Mouse (Mus musculus): ENCODE measurements around the gene Trim33. TPM values are rescaled to one million over a fixed set of nuclear protein-coding genes. Genes with fewer than 3 reads are reported as not detected.

The Trim33 gene
- 13.6 and 14.8 TPM in 2 replicates for polyA plus RNA-seq (2016; fragmentation: Nextera tagmentation; extraction: Ambion mirVana)

- Histone ChIP-seq H3K27me3 (replicated peaks) (no peaks in the 10 kb centered on the region), H3K9me3 (replicated peaks) (no peaks in the 10 kb centered on the region), H3K4me3 (peak within 1 kb of the TSS; percentile 100), H3K4me2 (peak within 1 kb of the TSS; percentile 90), H3K9ac (peak within 1 kb of the TSS; percentile 99), H3K27ac (peak within 1 kb of the TSS; percentile 93), H3K4me1 (peaks cover 39% of the 10 kb centered on the region), H3K36me3 (peaks cover 16% of the 10 kb centered on the region)
- ATAC-seq, result peak; percentile 87
- WGBS (ENCODE audit: insufficient replicate concordance), result under 1% methylated on average over 136 of the region's 136 CpGs
Measured at GRCm38 (mm10) chr3:103279182-103280149, at the start of gene Trim33. Gene Trim33, plus strand, starts transcription at chr3:103279293.

GRCm38 (mm10) chr3:103232398-103232797 lies 46.7 kb upstream of the Trim33 start:
- no peak for ATAC-seq
- no peak overlapping the region for H3K9ac ChIP-seq

GRCm38 (mm10) chr3:103241524-103241923 lies 37.6 kb upstream of the Trim33 start:
- 78% methylated on average over 2 of the region's 2 CpGs for WGBS (ENCODE audit: insufficient replicate concordance)
- no peak overlapping the region for H3K9ac ChIP-seq
- no peaks in the 10 kb centered on the region for H3K36me3 ChIP-seq
- no peak overlapping the region for H3K4me2 ChIP-seq
- no peaks in the 10 kb centered on the region for H3K27me3 ChIP-seq (replicated peaks)
- no peak for ATAC-seq
- H3K9me3 ChIP-seq (replicated peaks), result 0 out of 2 replicates have a peak, but pooled peaks cover 4% of the 10 kb centered on the region
- no peak overlapping the region for H3K4me3 ChIP-seq
- no peaks in the 10 kb centered on the region for H3K4me1 ChIP-seq
- H3K27ac ChIP-seq, result no peak overlapping the region

More at GRCm38 (mm10) chr3:103232398-103232797, 46.7 kb upstream of the Trim33 start:
- H3K27me3 ChIP-seq (replicated peaks), result no peaks in the 10 kb centered on the region
- H3K4me2 ChIP-seq, result no peak overlapping the region
- H3K36me3 ChIP-seq, result no peaks in the 10 kb centered on the region
- peaks cover 15% of the 10 kb centered on the region for H3K9me3 ChIP-seq (replicated peaks)
- no peaks in the 10 kb centered on the region for H3K4me1 ChIP-seq
- 58% methylated on average over 4 of the region's 4 CpGs for WGBS (ENCODE audit: insufficient replicate concordance)
- H3K27ac ChIP-seq, result no peak overlapping the region
- no peak overlapping the region for H3K4me3 ChIP-seq

GRCm38 (mm10) chr3:103242156-103242555 lies 36.9 kb upstream of the Trim33 start:
- Histone ChIP-seq H3K4me3 (no peak overlapping the region), H3K36me3 (no peaks in the 10 kb centered on the region), H3K9ac (no peak overlapping the region), H3K27ac (no peak overlapping the region), H3K27me3 (replicated peaks) (no peaks in the 10 kb centered on the region), H3K4me1 (no peaks in the 10 kb centered on the region), H3K4me2 (no peak overlapping the region), H3K9me3 (replicated peaks) (0 out of 2 replicates have a peak, but pooled peaks cover 4% of the 10 kb centered on the region)
- WGBS (ENCODE audit: insufficient replicate concordance), result 74% methylated on average over 3 of the region's 3 CpGs
- ATAC-seq, result no peak

GRCm38 (mm10) chr3:103243491-103243890 lies 35.6 kb upstream of the Trim33 start:
- no peaks in the 10 kb centered on the region for H3K4me1 ChIP-seq
- 81% methylated on average over 2 of the region's 2 CpGs for WGBS (ENCODE audit: insufficient replicate concordance)
- no peak overlapping the region for H3K4me2 ChIP-seq
- H3K27me3 ChIP-seq (replicated peaks), result no peaks in the 10 kb centered on the region
- no peaks in the 10 kb centered on the region for H3K36me3 ChIP-seq
- no peak overlapping the region for H3K9ac ChIP-seq
- H3K9me3 ChIP-seq (replicated peaks), result 0 out of 2 replicates have a peak, but pooled peaks cover 4% of the 10 kb centered on the region
- H3K4me3 ChIP-seq, result no peak overlapping the region
- ATAC-seq, result no peak
- no peak overlapping the region for H3K27ac ChIP-seq

- H3K27ac ChIP-seq, result no peak overlapping the region
- no peaks in the 10 kb centered on the region for H3K4me1 ChIP-seq
- no peak overlapping the region for H3K9ac ChIP-seq
- H3K4me2 ChIP-seq, result no peak overlapping the region
- H3K9me3 ChIP-seq (replicated peaks), result no peaks in the 10 kb centered on the region
- no peaks in the 10 kb centered on the region for H3K27me3 ChIP-seq (replicated peaks)
- no peak for ATAC-seq
- no peak overlapping the region for H3K4me3 ChIP-seq
- WGBS (ENCODE audit: insufficient replicate concordance), result 71% methylated on average over 17 of the region's 17 CpGs
- no peaks in the 10 kb centered on the region for H3K36me3 ChIP-seq
Measured at GRCm38 (mm10) chr3:103246627-103247260, 32.3 kb upstream of the Trim33 start.

GRCm38 (mm10) chr3:103256089-103256819 lies 22.8 kb upstream of the Trim33 start:
- H3K36me3 ChIP-seq, result no peaks in the 10 kb centered on the region
- peak overlapping the region; percentile 34 for H3K4me2 ChIP-seq
- no peak overlapping the region for H3K4me3 ChIP-seq
- 6% methylated on average over 10 of the region's 10 CpGs for WGBS (ENCODE audit: insufficient replicate concordance)
- H3K9ac ChIP-seq, result 0 out of 2 replicates have a peak overlapping the region, but pooled peaks have one; percentile 10
- peaks cover 14% of the 10 kb centered on the region for H3K4me1 ChIP-seq
- ATAC-seq, result peak; percentile 88
- H3K27ac ChIP-seq, result peak overlapping the region; percentile 45
- no peaks in the 10 kb centered on the region for H3K9me3 ChIP-seq (replicated peaks)
- H3K27me3 ChIP-seq (replicated peaks), result no peaks in the 10 kb centered on the region

- ATAC-seq, result no peak
- Histone ChIP-seq H3K27me3 (replicated peaks) (no peaks in the 10 kb centered on the region), H3K9ac (no peak overlapping the region), H3K27ac (no peak overlapping the region), H3K9me3 (replicated peaks) (no peaks in the 10 kb centered on the region), H3K4me3 (no peak overlapping the region), H3K4me1 (no peaks in the 10 kb centered on the region), H3K4me2 (no peak overlapping the region), H3K36me3 (no peaks in the 10 kb centered on the region)
- 74% methylated on average over 12 of the region's 12 CpGs for WGBS (ENCODE audit: insufficient replicate concordance)
Measured at GRCm38 (mm10) chr3:103262802-103263417, 16.2 kb upstream of the Trim33 start.

- Histone ChIP-seq H3K36me3 (peaks cover 16% of the 10 kb centered on the region), H3K27ac (peak overlapping the region; percentile 93), H3K9ac (peak overlapping the region; percentile 99), H3K27me3 (replicated peaks) (no peaks in the 10 kb centered on the region), H3K4me2 (peak overlapping the region; percentile 90), H3K4me1 (peaks cover 33% of the 10 kb centered on the region), H3K4me3 (peak overlapping the region; percentile 100), H3K9me3 (replicated peaks) (no peaks in the 10 kb centered on the region)
- 17% methylated on average over 11 of the region's 11 CpGs for WGBS (ENCODE audit: insufficient replicate concordance)
- no peak for ATAC-seq
Measured at GRCm38 (mm10) chr3:103278561-103279181, 422 bp upstream of the Trim33 start.

- H3K27me3 ChIP-seq (replicated peaks), result no peaks in the 10 kb centered on the region
- WGBS (ENCODE audit: insufficient replicate concordance), result under 1% methylated on average over 33 of the region's 36 CpGs
- peaks cover 46% of the 10 kb centered on the region for H3K4me1 ChIP-seq
- H3K4me2 ChIP-seq, result peak overlapping the region; percentile 90
- H3K27ac ChIP-seq, result peak overlapping the region; percentile 93
- H3K9ac ChIP-seq, result peak overlapping the region; percentile 99
- H3K4me3 ChIP-seq, result peak overlapping the region; percentile 100
- H3K9me3 ChIP-seq (replicated peaks), result no peaks in the 10 kb centered on the region
- ATAC-seq, result peak; percentile 63
- peaks cover 16% of the 10 kb centered on the region for H3K36me3 ChIP-seq
Measured at GRCm38 (mm10) chr3:103280241-103280761, 1.2 kb downstream of the Trim33 start.

- Histone ChIP-seq H3K27me3 (replicated peaks) (no peaks in the 10 kb centered on the region), H3K4me2 (peak overlapping the region; percentile 90), H3K9me3 (replicated peaks) (no peaks in the 10 kb centered on the region), H3K36me3 (peaks cover 16% of the 10 kb centered on the region), H3K4me3 (peak overlapping the region; percentile 100), H3K9ac (peak overlapping the region; percentile 99), H3K27ac (peak overlapping the region; percentile 93), H3K4me1 (peaks cover 46% of the 10 kb centered on the region)
- WGBS (ENCODE audit: insufficient replicate concordance), result 30% methylated on average over 5 of the region's 5 CpGs
- no peak for ATAC-seq
Measured at GRCm38 (mm10) chr3:103280875-103281274, 1.8 kb downstream of the Trim33 start.

All from liver, embryonic 12.5 days (tissue).